In genomic region chr9:14397449-14397819, GRCm38 (mm10) we compare ENCODE assay signal across 1 mouse cellular context.
A peak's percentile ranks its signal among the peaks of the same experiment; 100 is the strongest.
TF ChIP-seq lines count a peak whose summit lies in the region.

No protein-coding gene starts in this region.

TF ChIP-seq in MEL, 35 proteins besides CTCF, POLR2A, EP300 and RAD21 (continued from another document):
- TF ChIP-seq MEF2A (IDR thresholded peaks at IDR 0.05; ENCODE audit: extremely low read depth, insufficient replicate concordance, low read depth, low read length, poor library complexity, severe bottlenecking), result no peak
- TF ChIP-seq ZC3H11A (IDR thresholded peaks at IDR 0.05; ENCODE audit: low read depth, low read length), result no peak
- TF ChIP-seq NRF1 (IDR thresholded peaks at IDR 0.05; ENCODE audit: insufficient read depth, low read depth, low read length, poor library complexity, severe bottlenecking), result no peak
- TF ChIP-seq MAFK (IDR thresholded peaks at IDR 0.05; ENCODE audit: borderline replicate concordance, low read depth, low read length), result 0 out of 2 replicates have a peak, but pooled peaks have one; percentile 8
- no peak; the same call in 1 of the 2 replicates for TF ChIP-seq E2F4 (IDR thresholded peaks at IDR 0.05; ENCODE audit: borderline replicate concordance, low read depth, low read length)
- TF ChIP-seq POLR2AphosphoS5 (IDR thresholded peaks at IDR 0.05; ENCODE audit: borderline replicate concordance, low read depth, low read length), result no peak
- TF ChIP-seq USF2 (IDR thresholded peaks at IDR 0.05; ENCODE audit: borderline replicate concordance in 1 of 2, insufficient read depth in 1 of 2, low read depth in 1 of 2, low read length in 2 of 2), result 0 out of 4 replicates have a peak, but pooled peaks of 1 of the 2 experiments have one; percentile 17
- no peak for TF ChIP-seq SMC3 (IDR thresholded peaks at IDR 0.05; ENCODE audit: low read depth, low read length)
- no peak for TF ChIP-seq UBTF (IDR thresholded peaks at IDR 0.05; ENCODE audit: borderline replicate concordance, insufficient read depth, low read depth, low read length)
- TF ChIP-seq MAZ (IDR thresholded peaks at IDR 0.05; ENCODE audit: low read depth, low read length), result no peak; the same call in 1 of the 2 replicates
- TF ChIP-seq TAL1 (IDR thresholded peaks at IDR 0.05; ENCODE audit: low read length), result no peak
